Mouse (Mus musculus): Measurements from ENCODE around the gene Pcp4.

DNA sequence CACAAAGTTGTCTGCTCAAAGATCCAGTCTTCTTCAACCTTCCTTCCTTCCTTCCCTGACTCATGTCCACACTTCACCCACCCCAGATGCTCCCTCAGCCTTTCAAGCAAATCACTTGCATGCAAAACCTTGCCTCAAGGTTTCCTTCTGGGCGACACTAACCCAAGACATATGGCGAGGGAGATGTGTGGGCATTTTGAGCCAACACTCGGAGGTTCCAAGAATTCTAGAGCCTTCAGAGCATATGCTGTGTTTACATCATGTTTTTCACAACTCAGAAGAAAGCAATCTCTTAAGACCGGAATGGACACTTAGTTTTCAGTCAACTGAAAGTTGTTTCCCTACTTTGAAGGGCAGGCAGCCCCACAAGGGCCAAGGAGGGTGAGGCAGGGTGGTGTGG, 67.9 kb downstream of the Pcp4 start:
- TF ChIP-seq MYOG (IDR thresholded peaks at IDR 0.05; ENCODE audit: control insufficient read depth, extremely low read depth, insufficient read length), result no peak
- no peak for TF ChIP-seq CTCF (IDR thresholded peaks at IDR 0.05; ENCODE audit: control insufficient read depth, insufficient read depth, insufficient read length)
- no peak for TF ChIP-seq CEBPB (IDR thresholded peaks at IDR 0.05; ENCODE audit: low read depth)
- TF ChIP-seq MAX (IDR thresholded peaks at IDR 0.05), result no peak
- TF ChIP-seq MYOD1 (IDR thresholded peaks at IDR 0.05; ENCODE audit: control insufficient read depth, insufficient read length, low read depth), result no peak
